Mouse (Mus musculus) G1E (cell line): ENCODE measurements around the gene Cuedc1. TPM values are rescaled to one million over a fixed set of nuclear protein-coding genes. Genes with fewer than 3 reads are reported as not detected.

Experiments
- ATAC-seq: 2 replicates; pipeline ENCODE4 v1.8.0; 2016; ENCODE audit warnings: mild to moderate bottlenecking; ENCODE audit not compliant: insufficient number of reproducible peaks, poor library complexity, low FRiP score, severe bottlenecking; ENCODE audit errors: extremely low read depth
- DNase-seq: peaks from one replicate; pipeline ENCODE4 v3.0.0; 2012; ENCODE audit warnings: low spot score
- H3K27me3 ChIP-seq: 2 replicates; pipeline ENCODE4 v1.6.1; 2012; ENCODE audit warnings: mild to moderate bottlenecking, low read length, inconsistent platforms; ENCODE audit not compliant: insufficient read depth
- H3K36me3 ChIP-seq: replicated peaks from 2 replicates; pipeline ENCODE3; 2012; ENCODE audit warnings: mild to moderate bottlenecking, inconsistent platforms
- H3K4me1 ChIP-seq: 2 replicates; pipeline ENCODE4 v1.6.1; 2012; ENCODE audit warnings: low read depth, low read length, inconsistent platforms, mixed read lengths; ENCODE audit not compliant: insufficient read depth
- H3K4me3 ChIP-seq: 2 replicates; pipeline ENCODE4 v1.5.1; 2012; ENCODE audit warnings: low read depth, mild to moderate bottlenecking, inconsistent platforms, low read length, moderate library complexity, mixed read lengths
- H3K9me3 ChIP-seq: replicated peaks from 2 replicates; pipeline ENCODE4 v1.6.1; 2012; ENCODE audit warnings: inconsistent platforms
- CTCF ChIP-seq: IDR thresholded peaks from 2 replicates; pipeline ENCODE4 v1.5.1; 2012; ENCODE audit warnings: low read depth, low read length, inconsistent platforms, mixed read lengths
- GATA1 ChIP-seq: IDR thresholded peaks from 2 replicates; pipeline ENCODE4 v1.6.1; 2012; ENCODE audit warnings: borderline replicate concordance, low read length, inconsistent platforms, mixed read lengths
- GATA2 ChIP-seq: IDR thresholded peaks from 2 replicates; pipeline ENCODE4 v1.6.1; 2012; ENCODE audit warnings: low read depth, low read length, inconsistent platforms, borderline replicate concordance
- POLR2AphosphoS5 ChIP-seq: IDR thresholded peaks from 2 replicates; pipeline ENCODE4 v1.6.1; 2012; ENCODE audit warnings: low read depth, low read length, inconsistent platforms; ENCODE audit not compliant: insufficient replicate concordance
- TAL1 ChIP-seq: conservative IDR thresholded peaks from 2 replicates; pipeline ENCODE4 v1.6.1; 2012; ENCODE audit warnings: low read depth, low read length, inconsistent platforms, mixed read lengths
- polyA plus RNA-seq: library from polyadenylated mRNA; stranded (reverse); fragments of >175 nt; gene quantifications from 2 replicates; pipeline ENCODE4 v1.2.3, GENCODE M21; 2012
- total RNA-seq, 2 experiments: library from RNA; stranded (forward) in 1 of 2; stranded (reverse) in 1 of 2; fragments of 200-1000 nt in 1 of 2; fragments of >200 nt in 1 of 2; fragmentation: Nextera tagmentation in 1 of 2; gene quantifications; 2 replicates each; pipeline ENCODE4 v1.2.3; 2014 to 2017

The Cuedc1 gene
- total and polyA plus RNA-seq, 3 experiments: 18.9 to 36.4 (median 29.6) TPM

- Histone ChIP-seq H3K36me3 (peaks cover 65% of the 10 kb centered on the region), H3K4me3 (no peak overlapping the region), H3K9me3 (no peaks in the 10 kb centered on the region), H3K27me3 (no peaks in the 10 kb centered on the region), H3K4me1 (peaks cover 38% of the 10 kb centered on the region)
- DNase-seq (no peak), ATAC-seq (no peak)
- TF ChIP-seq POLR2AphosphoS5 (no peak), TAL1 (no peak), GATA1 (no peak), GATA2 (no peak), CTCF (no peak)
Measured at GRCm38 (mm10) chr11:88207697-88208096, 109.8 kb downstream of the Cuedc1 start.

- no peaks in the 10 kb centered on the region for H3K9me3 ChIP-seq
- peaks cover 11% of the 10 kb centered on the region for H3K4me1 ChIP-seq
- DNase-seq (no peak), ATAC-seq (no peak)
- peaks cover 56% of the 10 kb centered on the region for H3K36me3 ChIP-seq
- H3K4me3 ChIP-seq: no peak overlapping the region
- H3K27me3 ChIP-seq: peaks cover 18% of the 10 kb centered on the region
- TF ChIP-seq GATA2 (no peak), TAL1 (no peak), GATA1 (no peak), CTCF (no peak), POLR2AphosphoS5 (no peak)
Measured at GRCm38 (mm10) chr11:88211824-88212582, 114.1 kb downstream of the Cuedc1 start.

- TF ChIP-seq CTCF (no peak), GATA1 (no peak), POLR2AphosphoS5 (no peak), GATA2 (no peak), TAL1 (no peak)
- peaks cover 6% of the 10 kb centered on the region; the same call in 1 of the 2 replicates for H3K4me1 ChIP-seq
- peaks cover 39% of the 10 kb centered on the region for H3K36me3 ChIP-seq
- DNase-seq: no peak
- H3K27me3 ChIP-seq: peaks cover 29% of the 10 kb centered on the region
- no peak for ATAC-seq
- H3K4me3 ChIP-seq: no peak overlapping the region
- no peaks in the 10 kb centered on the region for H3K9me3 ChIP-seq
Measured at GRCm38 (mm10) chr11:88213757-88214156, 115.9 kb downstream of the Cuedc1 start.

GRCm38 (mm10) chr11:88214881-88215831, 117.3 kb downstream of the Cuedc1 start:
- Histone ChIP-seq H3K4me1 (peaks cover 6% of the 10 kb centered on the region; the same call in 1 of the 2 replicates), H3K36me3 (peaks cover 25% of the 10 kb centered on the region), H3K9me3 (no peaks in the 10 kb centered on the region), H3K27me3 (peaks cover 33% of the 10 kb centered on the region), H3K4me3 (no peak overlapping the region)
- ATAC-seq (no peak), DNase-seq (no peak)
- TF ChIP-seq POLR2AphosphoS5 (no peak), GATA2 (no peak), CTCF (0 out of 2 replicates have a peak, but pooled peaks have one; percentile 6), TAL1 (no peak), GATA1 (no peak)

GRCm38 (mm10) chr11:88216231-88216685, 118.4 kb downstream of the Cuedc1 start:
- ATAC-seq (no peak), DNase-seq (peak; percentile 42)
- peaks cover 36% of the 10 kb centered on the region for H3K27me3 ChIP-seq
- H3K4me1 ChIP-seq: peaks cover 6% of the 10 kb centered on the region; the same call in 1 of the 2 replicates
- H3K4me3 ChIP-seq: no peak overlapping the region
- no peaks in the 10 kb centered on the region for H3K9me3 ChIP-seq
- peaks cover 14% of the 10 kb centered on the region for H3K36me3 ChIP-seq
- TF ChIP-seq CTCF: peak; percentile 97
- no peak for TF ChIP-seq POLR2AphosphoS5

- H3K4me1 ChIP-seq: peaks cover 2% of the 10 kb centered on the region
- H3K4me3 ChIP-seq: no peak overlapping the region
- H3K9me3 ChIP-seq: no peaks in the 10 kb centered on the region
- DNase-seq: no peak
- no peak for ATAC-seq
- H3K27me3 ChIP-seq: peaks cover 43% of the 10 kb centered on the region
- TF ChIP-seq GATA1: no peak
- TF ChIP-seq CTCF: no peak
- no peak for TF ChIP-seq TAL1
- no peak for TF ChIP-seq POLR2AphosphoS5
- no peak for TF ChIP-seq GATA2
- H3K36me3 ChIP-seq: no peaks in the 10 kb centered on the region
Measured at GRCm38 (mm10) chr11:88218155-88218554, 120.3 kb downstream of the Cuedc1 start.
